Comparison of ENCODE assay signal across 8 mouse cellular contexts in the genomic region with DNA sequence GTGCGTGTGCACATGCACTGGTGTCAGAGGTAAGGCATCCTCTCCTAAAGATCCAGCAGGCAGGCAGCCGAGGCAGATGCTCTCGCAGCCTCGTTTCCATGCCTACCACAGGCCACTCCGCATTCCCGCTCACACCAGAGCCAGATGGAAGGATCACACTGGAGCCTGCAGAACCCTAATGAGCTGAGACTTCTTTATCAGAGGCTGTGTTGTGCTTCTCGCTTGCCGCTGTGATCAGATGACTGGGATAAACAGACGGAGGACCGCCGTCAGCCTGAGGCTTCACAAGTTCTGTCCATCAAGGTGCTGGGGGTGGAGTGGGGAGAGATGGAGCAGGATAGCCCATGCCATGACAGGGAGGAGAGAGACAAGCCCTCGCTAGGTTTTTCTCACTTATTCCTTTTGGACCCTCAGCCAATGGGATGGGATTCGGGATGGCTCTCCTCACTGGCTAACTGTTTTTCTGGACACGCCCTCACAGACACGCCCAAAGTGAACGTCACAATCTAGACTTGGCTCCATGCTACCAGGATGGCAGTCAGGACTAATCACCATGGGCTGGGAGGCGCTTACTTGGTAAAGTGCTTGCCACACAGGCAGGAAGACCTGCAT. TPM values are rescaled to one million over a fixed set of nuclear protein-coding genes. Genes with fewer than 3 reads are reported as not detected.
DNase-seq lines count a peak whose midpoint lies in the region; ATAC-seq and TF ChIP-seq lines count a peak whose summit lies in the region.
"Had no signal": no experiment of that assay in that cellular context is flagged by ENCODE, and none has a peak within 500 bp of the region (broad histone marks: within the 10 kb centered on the region; RNA-seq: fewer than 3 reads in every experiment).

No protein-coding gene starts in this region.

- H3K36me3 ChIP-seq in embryonic facial prominence, embryonic 13.5 days: no peaks in the 10 kb centered on the region
- H3K36me3 ChIP-seq in intestine, postnatal 0 days (ENCODE audit: control insufficient read depth, insufficient read depth): no peaks in the 10 kb centered on the region
- H3K36me3 ChIP-seq in midbrain, embryonic 16.5 days (ENCODE audit: control insufficient read depth, insufficient read depth, low read length): no peaks in the 10 kb centered on the region

- no peak for ATAC-seq in embryonic facial prominence, embryonic 13.5 days (ENCODE audit: insufficient number of reproducible peaks, insufficient read depth, low FRiP score, low TSS enrichment, low read depth)
- peak; percentile 38; the same call in 1 of the 2 replicates for ATAC-seq in intestine, postnatal 0 days
- ATAC-seq in midbrain, embryonic 16.5 days: peak; percentile 76; the same call in 1 of the 2 replicates

- no peak overlapping the region for H3K27ac ChIP-seq in embryonic facial prominence, embryonic 13.5 days
- H3K27ac ChIP-seq in intestine, postnatal 0 days (ENCODE audit: low read depth, low read length): no peak overlapping the region
- peak overlapping the region; percentile 65; the same call in 1 of the 2 replicates for H3K27ac ChIP-seq in midbrain, embryonic 16.5 days (ENCODE audit: low read length)

- 25% methylated on average over 17 of the region's 17 CpGs for WGBS in embryonic facial prominence, embryonic 13.5 days
- 25% methylated on average over 17 of the region's 17 CpGs for WGBS in intestine, postnatal 0 days
- WGBS in midbrain, embryonic 16.5 days: 15% methylated on average over 17 of the region's 17 CpGs

- 0 out of 2 replicates have a peak overlapping the region, but pooled peaks have one; percentile 7 for H3K9ac ChIP-seq in embryonic facial prominence, embryonic 13.5 days
- no peak overlapping the region for H3K9ac ChIP-seq in intestine, postnatal 0 days (ENCODE audit: low read depth, low read length)
- H3K9ac ChIP-seq in midbrain, embryonic 16.5 days (ENCODE audit: low read depth, low read length): peak overlapping the region; percentile 27; the same call in 1 of the 2 replicates

- H3K4me2 ChIP-seq in embryonic facial prominence, embryonic 13.5 days: no peak overlapping the region; the same call in 1 of the 2 replicates
- H3K4me2 ChIP-seq in intestine, postnatal 0 days (replicated peaks; ENCODE audit: low read depth): no peak overlapping the region
- peak overlapping the region; percentile 42 for H3K4me2 ChIP-seq in midbrain, embryonic 16.5 days (ENCODE audit: low read length)

- peaks cover 4% of the 10 kb centered on the region; the same call in 1 of the 2 replicates for H3K4me1 ChIP-seq in embryonic facial prominence, embryonic 13.5 days
- no peaks in the 10 kb centered on the region for H3K4me1 ChIP-seq in intestine, postnatal 0 days (replicated peaks; ENCODE audit: control insufficient read depth, insufficient read depth, low read length)
- no peaks in the 10 kb centered on the region for H3K4me1 ChIP-seq in midbrain, embryonic 16.5 days (ENCODE audit: control insufficient read depth, insufficient read depth, low read length)

- TF ChIP-seq CTCF in intestine, postnatal 0 days (IDR thresholded peaks at IDR 0.05; ENCODE audit: low read depth): no peak

- H3K27me3 ChIP-seq in embryonic facial prominence, embryonic 13.5 days: no peaks in the 10 kb centered on the region
- no peaks in the 10 kb centered on the region for H3K27me3 ChIP-seq in intestine, postnatal 0 days (replicated peaks; ENCODE audit: control insufficient read depth, insufficient read depth, low read length)
- no peaks in the 10 kb centered on the region for H3K27me3 ChIP-seq in midbrain, embryonic 16.5 days (ENCODE audit: control insufficient read depth, insufficient read depth, low read depth, low read length)

- no peaks in the 10 kb centered on the region for H3K9me3 ChIP-seq in embryonic facial prominence, embryonic 13.5 days
- no peaks in the 10 kb centered on the region for H3K9me3 ChIP-seq in intestine, postnatal 0 days (ENCODE audit: control insufficient read depth)
- no peaks in the 10 kb centered on the region for H3K9me3 ChIP-seq in midbrain, embryonic 16.5 days (replicated peaks; ENCODE audit: control insufficient read depth, low read length, poor library complexity, severe bottlenecking)

- H3K4me3 ChIP-seq in embryonic facial prominence, embryonic 13.5 days: no peak overlapping the region
- H3K4me3 ChIP-seq in intestine, postnatal 0 days (ENCODE audit: low read depth, low read length): no peak overlapping the region
- no peak overlapping the region; the same call in 1 of the 2 replicates for H3K4me3 ChIP-seq in midbrain, embryonic 16.5 days (ENCODE audit: low read depth, low read length)
- H3K4me3 ChIP-seq: myocyte had no signal

- peak; percentile 34 for DNase-seq in lung, postnatal 10 days
- DNase-seq in lung, postnatal 25 days (ENCODE audit: low spot score): no peak
- DNase-seq in urinary bladder, postnatal 36 days (ENCODE audit: low spot score in 2 of 2): no peak
- DNase-seq in lung, adult 18-20 months: no peak

RNA-seq across cellular contexts. Expression of a gene that starts 47.3 kb away (rescaled TPM):
- polyA plus RNA-seq in embryonic facial prominence, embryonic 13.5 days (2015; fragmentation: Nextera tagmentation; extraction: Ambion mirVana): 1.4 and 1.5 TPM in 2 replicates
- polyA plus RNA-seq in intestine, postnatal 0 days (2015; fragmentation: Nextera tagmentation; extraction: Ambion mirVana): 1.3 and 1.8 TPM in 2 replicates
- 0.15 TPM in 2 replicates for polyA plus RNA-seq in midbrain, embryonic 16.5 days (2015; fragmentation: Nextera tagmentation; extraction: Ambion mirVana)
